Mouse (Mus musculus) adipose tissue, adult 10 weeks (tissue): ENCODE measurements around the gene Zfp524. TPM values are rescaled to one million over a fixed set of nuclear protein-coding genes. Genes with fewer than 3 reads are reported as not detected.

Experiments used
- polyA plus RNA-seq: library from polyadenylated mRNA; stranded (reverse); fragments of 350-450 nt; fragmentation: Illumina TruSeq; extraction: RNeasy Lipid Tissue Mini Kit (QIAGEN cat#74804); gene quantifications from one replicate; pipeline ENCODE4 v1.2.3, GENCODE M21; 2014; ENCODE audit warnings: low read depth, low replicate concordance

The Zfp524 gene
- polyA plus RNA-seq, result 17.1 TPM

DNA sequence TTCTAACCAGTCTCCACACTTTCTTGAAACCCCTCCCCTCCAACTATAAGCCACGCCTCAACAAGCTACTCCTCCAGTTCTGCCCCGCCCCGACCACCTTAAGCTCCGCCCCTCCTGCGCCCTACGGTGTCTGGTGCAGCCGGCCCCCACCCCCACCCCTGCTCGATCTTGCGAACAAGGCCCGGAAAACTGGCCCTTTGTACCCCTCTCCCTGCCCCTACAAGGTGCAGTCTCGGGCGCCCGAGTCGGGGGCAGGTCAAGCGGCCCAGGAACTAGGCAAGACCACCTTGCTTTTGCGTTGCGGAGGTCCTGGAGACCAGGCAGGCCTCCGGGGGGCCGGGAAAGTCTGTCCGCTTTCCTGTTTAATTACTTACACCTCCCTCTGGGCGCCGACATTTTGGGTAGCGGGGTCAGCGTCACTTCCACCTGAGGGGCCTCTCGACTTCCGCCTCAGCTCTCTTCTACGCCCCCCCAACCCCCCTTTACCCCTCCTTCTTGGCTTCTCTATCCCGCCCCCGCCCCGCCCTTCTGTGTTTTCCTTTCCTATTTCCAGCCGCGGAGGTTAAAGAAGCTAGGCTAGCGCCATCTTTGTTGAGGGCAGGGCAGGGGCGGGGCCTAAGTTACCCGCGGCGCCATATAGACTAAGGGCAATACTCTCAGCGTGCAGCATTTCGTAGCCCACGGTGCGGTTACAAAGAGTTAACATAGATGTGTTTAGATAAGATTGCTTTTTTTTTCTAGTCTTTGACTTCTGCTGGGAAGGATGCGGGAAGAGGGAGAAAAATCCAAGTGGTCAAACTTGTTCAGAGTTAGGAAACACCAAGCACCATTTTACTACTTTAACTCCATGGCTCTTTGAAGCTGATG is at the start of gene Zfp524, which contains the start of gene Fiz1:
Zfp524 (plus strand) TSS at position 165 of the 867 bp plus-strand sequence.
Fiz1 (minus strand) TSS at position 447 of the 867 bp plus-strand sequence.

DNA sequence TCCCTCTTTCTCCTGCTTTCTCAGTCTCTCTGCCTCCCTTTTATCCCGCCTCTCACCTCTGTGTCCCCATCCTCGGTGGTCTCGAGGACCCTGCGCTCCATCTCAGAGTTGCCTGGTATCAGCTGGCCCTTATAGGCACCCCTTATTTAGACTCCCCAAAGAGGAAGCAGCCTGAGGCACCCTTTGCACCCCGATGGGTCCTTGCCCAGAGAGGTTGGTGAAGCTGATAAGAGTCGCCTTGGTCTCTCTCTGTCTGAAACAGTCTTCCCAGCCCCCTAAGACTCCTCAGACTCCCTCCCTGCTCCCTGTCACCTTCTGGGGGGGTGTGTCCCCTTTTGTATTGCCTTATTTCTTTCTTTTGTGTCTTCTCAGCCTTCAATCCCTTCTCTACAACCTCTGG is 43.1 kb upstream of the Zfp524 start, which contains the start of gene Sbk3:
Sbk3 (minus strand) TSS at position 101 of the 400 bp plus-strand sequence.

DNA sequence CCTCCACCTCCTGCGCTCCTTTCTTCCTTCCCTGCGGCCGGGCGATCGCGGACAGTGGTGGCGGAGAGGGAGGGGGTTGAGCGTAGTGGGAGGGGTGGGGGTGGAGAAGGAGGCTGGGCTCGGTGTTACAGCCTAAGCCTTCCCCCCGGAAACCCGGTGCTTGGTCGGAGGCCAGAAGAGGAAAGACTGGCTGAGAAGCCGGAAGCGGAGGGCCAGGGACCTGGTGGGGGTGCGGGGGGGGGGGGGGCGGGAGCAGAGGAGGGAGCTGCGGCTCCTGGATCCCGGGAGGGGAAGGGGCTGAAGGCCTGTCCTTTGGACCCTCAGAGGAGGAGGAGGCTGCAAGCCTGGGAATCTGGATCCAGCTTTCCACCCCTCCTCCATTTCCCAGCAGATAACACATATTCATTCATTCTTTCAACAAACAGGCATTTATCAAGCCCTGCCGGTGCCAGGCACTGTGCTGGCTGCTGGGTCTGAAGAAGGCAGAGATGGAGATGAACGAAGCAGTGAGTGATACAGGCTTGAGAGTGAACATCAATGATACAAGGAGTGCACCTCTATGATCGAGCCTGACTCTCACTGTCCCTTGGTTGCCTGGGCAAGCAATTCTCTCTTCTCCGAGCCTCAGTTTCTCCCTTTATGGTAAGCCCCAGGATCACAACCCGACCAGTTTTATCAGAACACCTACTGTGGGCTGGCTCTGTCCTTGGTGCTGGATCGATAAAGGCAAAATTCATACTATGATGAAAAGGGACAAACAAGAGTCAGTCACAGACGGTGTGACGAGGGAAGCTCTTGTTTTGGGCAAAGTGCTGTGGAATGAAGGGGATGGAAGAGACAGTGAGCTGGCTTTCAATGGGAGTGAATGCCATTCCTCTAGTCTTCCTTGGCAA is 18.0 kb upstream of the Zfp524 start, which contains the start of gene Zfp579:
Zfp579 (minus strand) TSS at position 156 of the 893 bp plus-strand sequence.

DNA sequence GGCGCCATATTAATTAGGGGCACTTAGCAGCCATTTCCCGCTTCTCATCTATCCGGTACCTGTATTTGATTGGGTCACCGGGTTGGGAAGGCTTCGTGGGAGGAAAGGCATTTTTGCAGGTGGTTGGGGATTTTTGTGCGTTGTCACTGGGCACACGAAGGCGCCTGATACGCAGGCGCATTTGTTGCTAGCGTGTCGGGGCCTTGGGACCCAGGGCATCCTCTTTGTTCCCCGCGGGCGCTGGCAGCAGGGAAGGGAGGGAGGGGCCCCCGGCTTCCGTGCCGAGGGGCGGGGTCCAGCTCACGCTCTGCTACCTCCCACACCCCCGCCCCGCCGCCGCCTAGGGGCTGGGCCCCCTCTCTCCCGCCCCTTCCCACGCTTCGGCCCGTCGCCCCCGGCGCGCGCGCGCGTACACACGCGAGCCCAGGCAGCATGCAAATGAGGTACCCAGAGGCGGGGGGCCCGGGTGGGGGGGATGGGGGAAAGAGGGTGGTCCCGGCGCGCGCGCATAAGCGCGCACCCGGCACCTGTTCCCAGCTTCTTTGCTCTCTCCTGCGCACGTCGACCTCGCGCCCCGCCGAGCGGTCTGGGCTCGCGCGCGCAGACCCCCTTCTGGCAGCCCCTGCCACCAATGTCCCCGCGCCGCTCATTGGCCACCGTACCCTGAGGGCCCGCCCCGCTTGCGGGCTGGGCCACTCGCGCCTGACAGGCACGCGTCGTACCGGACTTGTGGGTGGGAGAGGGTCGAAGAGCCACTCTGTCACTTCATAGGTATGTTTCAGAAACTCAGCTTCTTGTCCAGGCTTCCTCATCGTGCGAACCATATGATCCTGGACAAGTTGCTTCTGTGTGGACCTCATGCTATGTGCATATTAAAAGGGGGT is 1.1 kb downstream of the Zfp524 start, which contains the start of gene Gm44973:
Gm44973 (plus strand) TSS at position 379 of the 884 bp plus-strand sequence.

DNA sequence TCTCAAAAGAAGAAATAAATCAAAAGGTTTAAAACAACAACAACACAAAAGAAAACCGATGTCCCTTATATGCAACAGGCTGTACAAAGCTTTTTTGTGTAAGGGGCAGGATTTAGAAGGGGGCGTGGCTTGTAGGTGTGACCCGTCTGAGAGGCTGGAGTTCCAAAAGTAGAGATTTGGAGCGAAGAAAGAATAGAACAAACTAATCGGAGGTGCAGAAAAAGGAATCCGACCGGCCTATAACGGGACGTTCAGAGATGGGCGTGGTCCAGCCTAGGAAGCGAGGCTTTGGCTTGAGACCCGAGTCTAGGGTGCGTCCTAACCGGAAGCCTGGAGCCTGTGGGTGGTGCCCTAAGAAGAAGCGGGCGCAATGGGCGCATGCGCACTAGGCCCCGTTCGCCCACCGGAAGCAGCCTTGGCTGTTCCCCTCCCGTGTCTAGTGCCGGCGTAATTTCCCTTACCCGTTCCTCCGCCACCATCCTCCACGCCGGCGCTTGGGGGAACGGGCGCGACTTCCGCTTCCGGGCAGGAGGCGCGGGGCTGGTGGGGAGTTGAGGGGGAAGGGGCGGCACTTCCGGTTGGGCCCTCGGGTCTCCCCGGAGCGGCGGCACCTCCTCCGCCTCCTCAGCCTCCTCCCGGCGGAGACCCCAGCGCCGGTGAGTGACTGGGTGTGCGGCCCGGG is 5.9 kb downstream of the Zfp524 start, which contains the start of the genes Zfp865 and Ccdc106:
Zfp865 (plus strand) TSS at position 377 of the 682 bp plus-strand sequence.
Ccdc106 (plus strand) TSS at position 554 of the 682 bp plus-strand sequence.

DNA sequence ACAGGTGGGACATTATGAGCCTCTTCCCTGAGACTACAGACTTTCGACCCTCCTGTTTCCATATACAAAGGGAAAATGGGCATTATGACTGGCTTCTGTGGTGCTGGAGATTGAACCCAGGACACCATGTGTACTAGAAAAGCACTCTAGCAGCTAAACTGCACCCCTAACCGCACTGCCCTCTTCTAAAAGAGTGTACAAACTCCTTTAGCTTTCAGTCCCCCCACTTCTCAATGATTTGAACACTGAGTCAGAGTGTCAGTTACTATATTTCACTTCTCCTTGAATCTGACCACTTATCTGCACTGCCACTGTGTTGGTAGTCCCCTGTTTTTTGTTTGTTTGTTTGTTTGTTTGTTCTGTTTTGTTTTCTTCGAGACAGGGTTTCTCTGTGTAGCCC is 19.6 kb downstream of the Zfp524 start, which contains the start of gene 4632433K11Rik:
4632433K11Rik (plus strand) TSS at position 301 of the 400 bp plus-strand sequence.

DNA sequence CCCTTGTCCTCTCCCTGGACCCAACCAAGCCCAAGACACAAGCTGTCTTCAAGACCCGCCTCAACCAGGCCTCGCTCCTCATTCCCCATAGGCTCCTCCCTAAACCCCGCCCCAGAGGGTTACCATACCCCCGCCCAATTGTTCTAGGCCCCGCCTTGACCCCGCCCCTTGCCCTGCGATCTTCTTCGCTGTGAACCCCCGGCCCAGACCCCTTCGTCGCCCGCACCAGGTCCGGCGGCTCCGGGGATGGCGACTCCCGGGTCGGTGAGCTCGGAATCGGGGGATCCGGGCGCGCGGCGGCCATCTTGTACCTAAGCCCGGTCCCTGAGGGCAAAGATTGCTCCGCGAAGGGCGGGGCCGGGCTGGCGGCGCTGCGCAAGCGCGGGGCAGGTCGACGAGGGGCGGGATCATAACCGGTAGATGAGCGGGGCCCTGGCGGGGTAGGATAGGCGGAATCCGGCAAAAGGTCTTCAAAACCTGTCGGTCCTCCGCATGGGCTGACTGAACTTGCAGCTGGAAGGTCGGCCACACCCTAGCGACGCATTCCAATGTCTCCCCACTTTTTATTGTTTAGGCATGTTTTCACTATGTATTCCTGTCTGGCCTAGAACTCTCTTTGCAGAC is 24.0 kb downstream of the Zfp524 start, which contains the start of gene Zfp784:
Zfp784 (minus strand) TSS at position 338 of the 624 bp plus-strand sequence.

DNA sequence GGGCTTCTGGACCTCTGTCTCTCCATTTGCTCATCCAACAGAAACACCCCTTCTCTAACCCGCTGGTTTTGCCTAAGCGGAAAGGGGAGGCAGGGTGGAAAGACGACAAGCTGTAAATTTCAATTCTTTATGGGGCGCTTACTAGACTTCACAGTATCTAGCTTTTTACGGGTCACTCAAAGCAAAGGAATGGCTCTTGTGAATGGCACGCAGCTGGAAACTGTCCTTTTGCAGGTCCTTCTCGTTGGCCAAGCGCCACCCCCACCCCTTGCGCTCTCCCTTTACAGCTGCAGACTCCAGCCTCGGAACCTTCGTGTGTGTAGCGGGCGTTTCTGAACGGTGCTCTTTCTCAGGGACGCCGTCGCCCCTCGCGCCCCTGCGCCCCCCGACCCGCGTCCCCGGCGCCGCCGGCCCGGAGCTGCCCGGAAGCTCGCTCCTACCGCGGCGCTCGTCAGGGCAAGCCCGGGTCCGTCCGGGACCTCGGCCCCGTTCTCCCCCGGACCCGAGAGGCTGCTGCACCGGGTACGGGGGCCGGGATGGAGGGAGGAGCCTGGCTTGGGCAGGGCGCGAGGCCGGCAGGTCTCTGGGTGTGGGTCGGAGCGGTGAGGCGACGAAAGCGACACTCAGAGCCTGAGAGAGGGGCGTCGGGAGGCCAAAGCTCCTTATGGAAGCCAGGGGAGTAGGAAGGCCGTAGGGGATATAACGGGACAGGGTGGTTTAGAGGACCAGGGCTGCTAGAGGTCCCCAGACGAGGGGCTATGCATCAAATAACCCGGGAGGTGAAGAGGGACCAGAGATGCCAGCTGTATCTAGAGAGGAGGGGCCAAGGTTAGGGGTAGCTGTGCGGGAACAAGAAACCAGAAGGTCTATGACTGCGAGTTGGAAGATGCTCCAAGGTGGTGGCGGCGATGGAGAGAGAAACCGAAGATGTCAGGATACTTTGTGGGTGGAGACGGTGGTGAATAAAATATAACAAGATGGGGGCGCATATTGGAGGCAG is 37.3 kb downstream of the Zfp524 start, which contains the start of gene Zfp580:
Zfp580 (plus strand) TSS at position 346 of the 1,000 bp plus-strand sequence.

DNA sequence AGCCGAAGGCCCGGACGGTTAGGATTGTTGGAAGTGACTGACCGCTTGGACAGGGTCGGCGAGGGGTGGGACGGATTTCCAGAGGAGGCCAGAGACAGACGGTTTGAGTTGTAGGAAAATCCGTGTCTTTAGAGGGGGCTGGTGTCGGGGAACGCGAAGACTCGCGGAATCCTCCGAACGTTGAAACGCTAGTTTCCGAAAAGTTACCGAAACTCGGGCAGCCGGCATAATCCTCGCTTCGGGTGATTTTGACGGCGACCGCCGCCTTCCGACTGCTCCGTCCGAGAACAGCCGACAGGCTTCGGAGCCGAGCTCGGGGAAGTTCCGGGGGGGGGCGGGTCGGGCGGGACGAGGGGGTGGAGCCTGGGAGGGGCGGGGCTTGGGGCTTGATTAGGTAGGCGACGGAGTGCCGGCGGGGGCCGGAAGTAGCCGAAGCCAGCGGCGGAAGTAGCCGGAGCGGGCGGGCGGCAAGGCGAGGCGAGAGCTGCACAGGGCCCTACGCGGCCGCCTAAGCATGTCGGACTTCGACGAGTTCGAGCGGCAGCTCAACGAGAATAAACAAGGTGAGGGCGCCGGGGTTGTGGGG is 47.7 kb downstream of the Zfp524 start, which contains the start of gene U2af2:
U2af2 (plus strand) TSS at position 370 of the 586 bp plus-strand sequence.

Other genes starting within 250 kb of the Zfp524 start
- 3.3 TPM for gene Fam71e2, start 243.1 kb upstream of the Zfp524 start, polyA plus RNA-seq
- gene Il11, start 231.6 kb upstream of the Zfp524 start, polyA plus RNA-seq, result 0.32 TPM
- gene Tmem190, start 231.5 kb upstream of the Zfp524 start, polyA plus RNA-seq, result 2.2 TPM
- gene Tmem238, start 224.8 kb upstream of the Zfp524 start, polyA plus RNA-seq, result 6.7 TPM
- gene Rpl28, start 221.5 kb upstream of the Zfp524 start, polyA plus RNA-seq, result 632 TPM
- gene Ube2s, start 201.8 kb upstream of the Zfp524 start, polyA plus RNA-seq, result 108 TPM
- gene Shisa7, start 169.7 kb upstream of the Zfp524 start, polyA plus RNA-seq, result 1.9 TPM
- gene Isoc2b, start 144.2 kb upstream of the Zfp524 start, polyA plus RNA-seq, result 29.3 TPM
- gene Isoc2a, start 137.3 kb upstream of the Zfp524 start, polyA plus RNA-seq, result 35.3 TPM
- gene Gm36210, start 107.9 kb upstream of the Zfp524 start, polyA plus RNA-seq, result not detected
- gene Zfp628, start 99.2 kb upstream of the Zfp524 start, polyA plus RNA-seq, result 6.5 TPM
- 5.1 TPM for gene Nat14, start 92.4 kb upstream of the Zfp524 start, polyA plus RNA-seq
- gene Ssc5d, start 88.6 kb upstream of the Zfp524 start, polyA plus RNA-seq, result 12.2 TPM
- 1.8 TPM for gene Sbk2, start 50.0 kb upstream of the Zfp524 start, polyA plus RNA-seq
- gene Sbk3, start 43.2 kb upstream of the Zfp524 start, polyA plus RNA-seq, result 0.24 TPM
- gene Zfp579, start 18.3 kb upstream of the Zfp524 start, polyA plus RNA-seq, result 31.4 TPM
- gene Fiz1, start 282 bp downstream of the Zfp524 start, polyA plus RNA-seq, result 19.0 TPM
- gene Gm44973, start 1.1 kb downstream of the Zfp524 start, polyA plus RNA-seq, result not detected
- 20.8 TPM for gene Zfp865, start 6.0 kb downstream of the Zfp524 start, polyA plus RNA-seq
- gene Ccdc106, start 6.1 kb downstream of the Zfp524 start, polyA plus RNA-seq, result 3.0 TPM
- gene 4632433K11Rik, start 19.7 kb downstream of the Zfp524 start, polyA plus RNA-seq, result not detected
- gene Zfp784, start 24.0 kb downstream of the Zfp524 start, polyA plus RNA-seq, result 6.3 TPM
- 6.7 TPM for gene Zfp580, start 37.1 kb downstream of the Zfp524 start, polyA plus RNA-seq
- 152 TPM for gene U2af2, start 47.7 kb downstream of the Zfp524 start, polyA plus RNA-seq
- gene Epn1, start 65.8 kb downstream of the Zfp524 start, polyA plus RNA-seq, result 106 TPM
- not detected for gene Rfpl4, start 102.5 kb downstream of the Zfp524 start, polyA plus RNA-seq
- 5.3 TPM for gene Rasl2-9, start 111.5 kb downstream of the Zfp524 start, polyA plus RNA-seq
- gene Vmn1r55, start 135.3 kb downstream of the Zfp524 start, polyA plus RNA-seq, result not detected
- gene Vmn1r56, start 182.3 kb downstream of the Zfp524 start, polyA plus RNA-seq, result not detected
- gene Vmn1r57, start 204.1 kb downstream of the Zfp524 start, polyA plus RNA-seq, result not detected